Mouse (Mus musculus) spleen, embryonic (tissue): ENCODE measurements around the gene Ralgps1.

Source experiments
- CTCF ChIA-PET: fragments of 350-600 bp; sonication (Branson Sonifier 250); formaldehyde crosslinking; loops from one replicate; lab custom pipeline; 2022; lab: Charles Lee

The Ralgps1 gene

DNA sequence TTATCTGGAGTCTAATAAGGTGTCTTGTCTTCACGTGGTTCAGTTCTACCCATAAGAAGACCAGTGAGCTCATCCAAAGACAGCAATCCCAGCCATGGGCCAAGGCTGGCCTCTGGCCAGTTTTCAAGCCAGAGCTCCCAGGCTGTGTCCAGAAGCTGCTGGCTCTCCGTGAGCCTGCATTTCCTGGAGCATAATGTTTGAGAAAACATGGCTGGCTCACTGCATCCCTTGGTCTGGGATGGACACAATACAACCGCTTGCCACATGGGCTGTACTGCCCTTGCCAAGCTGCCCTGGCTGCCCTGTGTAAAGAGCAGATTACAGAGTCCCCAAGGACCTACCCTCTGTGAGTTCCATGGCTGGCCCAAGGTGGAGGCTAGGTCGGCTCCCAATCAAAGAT lies 88.4 kb downstream of the Ralgps1 start:
- CTCF ChIA-PET: no interaction called here

DNA sequence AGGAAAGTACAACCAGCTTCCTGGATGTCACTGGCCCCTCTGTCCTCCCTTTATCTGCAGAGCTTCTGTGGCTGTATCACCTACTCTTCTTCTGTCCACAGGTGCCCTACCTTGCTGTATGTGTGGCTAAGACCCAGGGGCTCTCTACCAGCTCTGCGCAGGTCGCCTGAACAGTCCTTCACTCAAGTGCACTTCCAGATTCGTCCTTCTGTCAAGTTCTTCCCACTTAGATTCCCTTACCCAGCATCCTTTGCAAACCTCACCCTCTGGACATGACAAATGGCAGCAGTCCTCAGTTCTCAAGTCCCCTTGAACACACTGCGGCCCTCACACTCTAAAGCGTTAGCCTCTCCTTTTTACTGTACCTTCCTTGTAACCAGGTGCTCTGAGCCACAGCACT lies 89.5 kb downstream of the Ralgps1 start:
- CTCF ChIA-PET: no interaction called here

DNA sequence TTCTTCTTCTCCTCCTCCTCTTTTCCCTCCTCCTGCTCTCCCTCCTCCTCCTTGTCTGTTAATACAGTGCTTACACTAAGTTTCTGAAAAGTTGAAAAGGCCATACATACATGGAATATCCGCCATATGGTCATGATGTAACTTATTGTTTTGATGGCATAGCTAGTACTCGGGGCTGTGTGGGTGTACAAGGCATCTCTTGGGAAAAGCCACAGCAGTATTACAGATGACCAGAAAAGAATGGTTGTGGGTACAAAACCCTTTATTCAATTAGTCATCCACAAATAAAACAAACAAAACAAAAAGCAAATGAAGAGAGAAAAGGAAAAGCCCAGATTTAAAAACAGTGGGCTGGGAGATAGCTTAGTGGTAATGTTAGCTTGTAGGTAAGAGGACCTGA lies 90.8 kb downstream of the Ralgps1 start:
- CTCF ChIA-PET: no interaction called here

DNA sequence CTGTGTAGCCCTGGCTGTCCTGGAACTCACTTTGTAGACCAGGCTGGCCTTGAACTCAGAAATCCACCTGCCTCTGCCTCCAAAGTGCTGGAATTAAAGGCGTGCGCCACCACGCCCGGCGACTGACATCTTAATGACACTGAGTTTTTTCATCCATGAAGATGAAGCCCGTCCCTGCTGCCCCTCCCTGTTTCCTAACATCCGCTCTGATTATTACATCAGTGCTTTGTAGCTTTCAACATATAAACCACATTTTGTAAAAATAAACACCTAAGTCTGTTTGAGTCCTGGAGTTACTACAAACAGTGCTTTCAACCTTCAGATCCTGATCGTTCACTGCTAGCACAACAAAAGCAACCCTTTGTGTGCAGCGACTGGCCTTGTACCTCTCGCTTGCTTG lies 91.5 kb downstream of the Ralgps1 start:
- CTCF ChIA-PET: no interaction called here

DNA sequence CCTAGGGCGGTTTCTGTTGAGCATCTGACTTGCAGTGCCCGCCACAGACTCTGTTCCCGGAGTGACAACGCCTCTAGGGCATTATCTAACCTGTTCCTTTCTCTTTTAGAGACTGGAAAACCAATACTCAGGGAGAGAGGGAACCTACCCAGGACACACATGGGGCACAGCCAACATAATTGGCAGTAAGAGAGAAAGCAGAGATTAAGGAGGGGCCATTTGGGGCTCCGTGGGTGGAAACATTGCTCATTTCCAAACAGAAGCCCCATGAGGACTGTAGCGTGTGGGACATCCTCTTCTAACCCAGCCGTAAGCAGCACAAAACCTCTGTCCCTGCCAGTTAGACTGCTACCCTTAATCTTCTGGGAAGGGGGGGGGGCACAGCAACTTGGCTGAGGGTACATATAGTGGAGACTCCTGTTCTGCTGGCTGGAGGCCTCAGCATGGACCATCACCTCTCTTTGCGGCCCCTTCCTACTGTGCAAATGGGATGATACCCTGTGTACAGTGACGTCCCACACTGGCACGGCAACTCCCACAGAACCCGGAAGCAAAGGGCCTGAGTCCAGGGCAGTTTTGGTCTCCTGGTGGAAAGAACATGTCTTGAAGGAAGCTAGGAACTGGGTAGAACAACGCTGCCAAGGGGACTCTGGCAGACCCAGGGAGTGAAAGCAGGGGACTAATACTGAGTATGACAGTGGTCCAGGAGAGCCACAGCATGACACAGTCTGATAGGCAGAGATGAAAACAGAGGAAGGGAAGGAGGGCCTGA lies 96.4 kb downstream of the Ralgps1 start:
- CTCF ChIA-PET: no interaction called here

DNA sequence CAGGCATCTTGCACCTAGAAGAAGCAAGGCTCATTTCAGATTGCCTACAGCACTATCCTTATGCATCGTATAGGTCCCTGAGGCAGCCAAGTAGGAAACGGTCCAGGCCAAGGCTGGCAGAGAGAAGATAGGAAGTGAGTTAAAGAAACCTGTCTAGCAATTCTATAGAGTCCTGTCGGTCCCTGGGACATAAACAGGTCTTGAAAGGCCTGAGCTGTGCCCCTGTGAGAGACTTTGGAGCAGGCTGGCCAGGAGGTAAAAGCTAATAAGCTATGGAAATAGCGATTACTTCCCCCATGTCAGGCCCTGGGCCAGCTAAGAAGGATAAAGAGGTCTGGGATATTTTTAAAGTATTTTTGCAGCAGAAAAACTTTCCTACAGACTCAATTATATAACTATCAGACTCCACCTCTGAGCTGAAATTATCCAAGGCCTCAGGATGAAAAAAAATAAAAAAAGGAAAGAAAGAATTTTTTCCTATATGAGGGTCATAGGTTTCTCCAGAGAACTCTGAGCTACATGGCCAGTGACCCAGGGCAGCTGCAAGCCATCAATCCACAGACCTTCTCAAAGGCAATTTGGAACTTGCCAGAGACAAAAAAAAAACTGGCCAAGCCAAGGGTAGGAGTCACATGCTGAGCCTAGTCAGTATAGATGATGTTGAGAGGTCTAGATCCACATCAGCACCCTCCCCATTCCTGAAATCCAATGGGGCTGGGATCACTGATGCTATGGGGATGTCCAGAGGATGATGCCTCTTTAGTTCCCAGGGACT lies 98.4 kb downstream of the Ralgps1 start:
- CTCF ChIA-PET: no interaction called here

DNA sequence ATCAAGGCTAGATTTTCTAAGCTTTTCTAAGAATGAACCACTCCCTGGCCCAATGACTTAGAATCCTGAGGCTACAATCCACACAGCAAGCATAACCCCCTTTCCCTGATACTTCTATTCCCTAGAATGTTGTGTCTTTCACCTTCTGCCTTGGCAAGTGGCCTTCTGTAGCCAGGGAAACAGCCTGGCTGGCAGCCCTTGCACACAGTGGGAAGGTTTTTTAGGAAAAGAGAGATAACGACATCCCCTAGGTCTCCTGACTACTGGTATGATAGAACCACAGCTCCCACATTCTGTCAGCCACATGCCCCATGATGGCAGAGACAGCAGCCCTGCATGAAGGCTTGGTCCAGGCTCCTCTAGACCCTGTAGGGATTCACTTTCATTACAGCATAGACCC lies 99.8 kb downstream of the Ralgps1 start:
- CTCF ChIA-PET: no interaction called here

DNA sequence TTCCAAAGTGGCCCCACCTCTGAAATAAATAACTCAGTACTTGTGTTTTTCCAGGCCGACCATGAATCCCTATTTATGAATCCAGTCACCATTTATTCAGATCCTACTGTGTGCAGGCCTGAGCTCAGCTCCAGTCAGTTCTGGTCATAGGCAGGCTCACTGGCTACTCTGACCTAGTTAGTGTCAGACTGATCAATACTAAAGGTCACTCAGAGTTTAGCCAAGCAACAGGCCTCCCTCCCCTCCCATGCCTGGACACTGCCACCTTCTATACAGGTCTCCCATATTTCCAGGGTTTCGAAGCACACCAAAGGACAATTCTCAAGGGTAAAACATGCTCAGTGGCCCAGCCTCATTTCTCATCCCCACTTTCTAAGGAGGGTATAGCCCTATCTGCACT lies 100.7 kb downstream of the Ralgps1 start:
- CTCF ChIA-PET: no interaction called here

DNA sequence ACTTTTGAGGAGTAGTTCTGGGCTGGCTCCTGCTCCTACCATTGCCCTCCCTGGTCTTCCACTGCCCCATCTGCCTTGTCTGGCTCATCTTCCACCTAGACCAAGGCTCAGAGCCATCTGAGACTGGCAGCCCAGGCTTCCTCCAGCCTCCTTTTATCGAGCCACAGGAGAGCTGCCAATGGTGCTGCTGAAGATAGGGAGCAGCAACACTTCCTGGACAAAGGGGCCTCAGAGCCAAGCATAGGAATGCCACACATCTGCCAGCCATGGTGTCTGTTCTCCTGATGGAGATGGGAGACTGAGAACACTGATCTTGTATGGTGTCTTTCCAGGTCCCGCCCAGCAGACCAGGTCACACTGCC lies 102.2 kb downstream of the Ralgps1 start:
- CTCF ChIA-PET: no interaction called here

DNA sequence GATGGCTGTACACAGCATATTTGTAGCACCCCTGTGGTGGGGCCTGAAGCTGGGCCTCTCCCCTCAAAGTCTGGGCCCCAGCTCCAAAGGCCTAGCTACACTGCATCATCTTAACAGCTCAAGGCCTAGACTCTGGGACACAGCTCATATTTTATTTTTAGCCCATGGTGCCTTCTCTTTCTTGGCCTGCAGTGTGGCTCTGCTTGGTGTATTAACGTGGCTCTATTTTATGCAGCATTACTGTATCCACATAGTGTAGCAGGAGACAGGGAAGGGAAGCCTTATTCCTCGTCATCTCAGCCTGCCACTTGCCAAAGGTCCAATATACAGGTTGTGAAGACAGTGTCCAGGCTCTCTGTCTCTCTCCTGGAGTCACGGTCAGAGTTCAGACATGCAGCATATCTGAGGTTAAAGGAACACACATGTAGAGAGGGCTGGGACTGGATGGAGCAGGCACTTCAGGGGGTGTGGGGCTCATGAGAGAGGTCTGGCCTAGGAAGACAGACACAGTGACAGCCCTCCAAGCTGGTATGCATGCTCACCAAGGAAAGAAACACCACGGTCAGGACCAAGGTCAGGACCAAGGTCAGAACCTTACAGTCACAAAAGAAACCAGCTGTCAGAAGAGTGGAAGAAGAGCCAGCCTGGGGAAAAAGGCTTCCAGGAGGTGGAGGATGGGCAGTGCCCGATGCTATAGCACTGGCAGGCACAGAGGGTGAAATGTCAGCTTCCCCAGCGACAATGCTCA lies 102.7 kb downstream of the Ralgps1 start:
- CTCF ChIA-PET: no interaction called here

DNA sequence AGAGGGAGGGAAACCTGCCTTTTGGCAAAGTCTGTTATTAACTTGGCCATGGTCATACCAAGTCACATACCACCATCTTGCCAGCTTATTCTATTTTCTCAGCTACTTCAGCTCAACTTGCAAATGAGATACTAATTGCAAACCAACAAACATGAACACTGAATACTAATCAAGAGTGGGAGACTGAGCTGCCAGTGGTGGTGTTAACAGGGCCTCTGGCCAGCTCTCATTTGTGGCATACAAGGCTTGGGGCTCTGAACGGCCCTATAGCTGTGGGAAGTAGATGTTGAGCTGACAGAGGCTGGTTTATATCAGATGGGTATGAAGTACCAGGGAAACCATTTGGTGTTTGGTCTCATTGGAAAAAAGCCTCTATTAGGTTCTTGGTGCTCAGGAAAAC lies 104.2 kb downstream of the Ralgps1 start:
- CTCF ChIA-PET: no interaction called here

DNA sequence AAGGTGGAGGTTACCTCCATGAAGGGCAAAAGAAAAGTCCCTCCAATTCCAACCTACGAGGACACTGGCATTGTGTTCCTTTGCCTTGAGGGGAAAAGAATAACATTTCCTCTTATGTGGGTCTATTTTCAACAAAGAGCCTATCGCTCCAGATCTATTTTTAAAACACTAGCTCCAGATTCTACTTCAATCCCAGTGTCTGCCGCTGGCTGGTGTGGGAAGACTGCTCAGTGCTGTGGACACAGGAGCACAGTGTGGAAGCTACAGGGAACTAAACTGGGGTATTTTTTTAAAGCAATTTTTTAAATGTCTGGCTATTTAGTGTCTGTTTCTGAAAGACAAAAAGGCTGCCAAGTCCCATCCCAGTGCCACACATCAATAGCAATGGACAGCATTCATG lies 105.5 kb downstream of the Ralgps1 start:
- CTCF ChIA-PET: no interaction called here

DNA sequence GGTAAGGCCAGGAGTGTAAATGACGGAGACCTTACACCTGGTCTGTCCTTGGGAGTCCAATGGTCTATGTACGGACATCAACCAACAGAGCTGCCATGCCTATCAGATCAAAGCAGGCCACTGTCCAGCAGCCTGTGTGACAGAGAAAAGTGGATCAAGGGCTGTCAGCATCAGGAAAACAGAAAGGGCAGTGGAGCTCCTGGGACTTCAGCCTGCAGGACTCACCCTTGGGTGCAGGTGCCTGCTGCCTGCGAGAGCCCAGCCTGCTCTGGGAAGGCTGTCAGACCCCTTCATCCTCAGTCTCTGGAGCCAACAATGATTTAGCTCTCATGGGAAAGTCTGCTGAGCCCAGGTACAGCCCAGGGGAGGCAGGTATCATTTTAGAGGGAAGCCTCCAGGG lies 109.8 kb downstream of the Ralgps1 start:
- CTCF ChIA-PET: no interaction called here

DNA sequence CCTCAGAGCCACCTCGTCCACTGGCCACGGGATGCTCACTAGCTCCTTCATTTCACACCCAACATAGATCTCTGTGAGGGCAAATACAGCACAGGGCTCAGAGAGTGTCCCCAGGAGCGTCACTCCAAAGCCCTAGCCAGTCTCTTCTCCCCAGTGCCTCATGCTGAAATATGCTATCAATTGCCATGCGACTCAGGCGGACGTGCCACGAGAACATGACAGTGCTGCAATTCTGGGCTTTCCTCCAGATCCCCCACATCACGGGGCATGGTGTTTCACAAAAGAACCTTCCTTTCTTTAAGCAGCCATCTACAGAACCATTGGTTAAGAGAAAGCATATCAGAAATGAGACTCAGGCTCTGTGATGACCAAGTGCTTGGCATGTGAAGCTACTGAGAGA lies 110.5 kb downstream of the Ralgps1 start:
- CTCF ChIA-PET: no interaction called here

DNA sequence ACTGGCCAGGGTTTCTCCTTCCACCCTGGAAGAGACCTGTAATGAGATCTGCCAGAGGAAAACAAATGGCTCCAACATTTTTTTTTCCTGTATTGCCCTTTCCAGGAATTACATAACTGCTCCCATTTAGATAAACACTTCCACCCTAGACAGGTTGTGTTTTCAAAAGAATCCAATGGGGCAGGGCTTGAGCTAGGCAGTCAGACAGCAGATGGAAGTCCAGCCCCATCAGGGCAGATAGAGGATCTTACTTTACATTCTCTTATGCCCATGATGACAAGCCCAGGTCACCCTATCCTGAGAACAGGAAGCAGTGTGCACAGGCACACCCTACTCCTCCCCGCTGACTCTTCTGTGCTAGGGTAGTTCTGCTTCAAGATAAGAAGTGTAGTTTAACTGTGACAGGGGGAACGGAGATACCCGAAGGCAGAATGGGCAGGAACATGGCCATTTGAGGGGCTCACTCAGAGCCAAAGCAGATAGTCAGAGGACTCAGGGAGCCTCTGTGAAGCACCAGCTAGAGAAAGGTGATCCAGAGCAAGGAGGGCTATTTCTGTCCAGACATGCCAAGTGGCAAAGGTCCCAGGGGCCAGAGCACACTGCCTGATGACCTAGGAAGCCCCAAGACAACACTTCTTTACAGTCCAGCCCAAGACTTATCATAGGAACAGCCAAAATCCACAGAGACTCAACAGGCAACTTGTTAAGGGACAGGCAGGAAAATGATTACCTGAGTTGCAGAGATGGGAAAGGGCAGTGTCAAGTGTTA lies 114.3 kb downstream of the Ralgps1 start:
- CTCF ChIA-PET: no interaction called here

DNA sequence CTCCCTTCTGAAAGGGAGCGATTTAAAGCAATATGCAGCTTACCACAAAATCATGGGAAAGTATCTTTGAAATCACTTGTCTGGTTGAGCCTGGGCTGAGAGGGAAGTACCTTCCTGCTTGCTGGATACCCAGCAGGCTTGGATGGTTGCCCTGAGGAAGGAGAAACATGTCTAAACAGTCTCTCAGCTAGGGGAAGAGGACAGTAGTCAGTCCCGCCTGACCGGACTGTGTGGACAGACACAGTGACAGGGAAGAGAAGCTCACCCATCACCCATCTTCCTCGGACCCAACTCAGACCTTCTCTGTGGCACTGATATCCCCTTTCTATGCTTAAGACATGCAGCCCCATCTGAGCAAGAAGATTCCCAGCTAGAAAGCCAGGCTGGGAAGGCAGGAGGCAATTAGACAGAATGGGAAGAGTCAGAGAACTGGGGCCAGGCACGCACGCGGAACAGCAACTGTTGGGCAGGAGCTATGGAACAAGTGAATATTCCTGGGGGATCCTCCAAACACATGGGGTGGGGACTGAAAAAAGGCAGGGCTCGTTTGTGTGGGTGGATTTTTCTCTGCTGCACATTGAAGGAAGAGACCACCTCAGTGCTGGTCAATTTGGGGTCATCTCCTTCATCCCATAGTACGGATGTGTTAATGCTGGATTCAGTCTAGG lies 116.8 kb downstream of the Ralgps1 start:
- CTCF ChIA-PET: no interaction called here

DNA sequence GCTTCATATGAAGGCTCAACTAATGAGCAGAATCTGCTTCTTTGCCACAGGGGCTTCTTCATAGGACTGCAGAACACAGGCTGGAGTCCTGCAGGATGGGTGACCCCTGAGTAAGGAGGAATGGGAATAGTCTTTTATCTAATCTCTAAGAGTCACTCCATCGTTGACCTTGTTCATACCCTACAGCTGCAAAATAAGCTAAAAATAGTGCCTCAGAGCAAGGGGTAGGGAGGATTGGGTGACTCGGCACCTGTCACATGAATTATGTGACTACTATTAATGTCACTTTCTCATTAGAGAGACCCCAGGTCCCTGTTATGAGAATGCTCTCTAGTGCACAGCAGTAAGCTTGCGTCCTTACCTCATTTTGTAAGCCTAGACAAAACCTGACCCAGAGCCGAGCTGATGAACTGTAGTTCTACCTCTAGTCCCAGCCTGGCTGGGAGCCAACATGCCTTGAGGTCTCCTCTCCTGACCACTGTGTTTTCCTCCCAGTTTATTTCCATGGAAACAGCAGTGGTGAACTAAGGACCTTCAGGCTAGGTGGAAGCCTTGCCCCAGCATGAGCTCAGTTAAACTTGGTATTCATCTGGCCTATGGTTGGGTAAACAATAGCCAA lies 117.6 kb downstream of the Ralgps1 start:
- CTCF ChIA-PET: no interaction called here

DNA sequence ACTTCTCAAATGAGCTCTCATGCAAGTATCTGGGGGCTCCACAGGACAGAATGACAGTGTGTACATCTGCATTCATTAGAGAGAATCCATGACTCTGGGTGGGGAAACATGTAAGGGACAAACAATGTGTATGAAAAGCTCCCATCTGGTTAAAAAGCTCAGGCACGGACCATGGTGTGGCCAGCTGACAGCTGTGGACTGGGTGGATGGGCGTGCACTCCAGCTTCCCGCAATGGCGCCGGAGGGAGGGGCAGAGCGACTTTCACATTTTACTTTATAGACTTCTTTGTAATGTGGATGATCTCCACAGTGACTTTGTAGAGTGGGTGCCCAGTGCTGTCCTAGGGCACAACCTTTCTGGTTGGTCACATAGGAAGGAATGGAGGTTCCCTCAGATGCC lies 118.5 kb downstream of the Ralgps1 start:
- CTCF ChIA-PET: no interaction called here

DNA sequence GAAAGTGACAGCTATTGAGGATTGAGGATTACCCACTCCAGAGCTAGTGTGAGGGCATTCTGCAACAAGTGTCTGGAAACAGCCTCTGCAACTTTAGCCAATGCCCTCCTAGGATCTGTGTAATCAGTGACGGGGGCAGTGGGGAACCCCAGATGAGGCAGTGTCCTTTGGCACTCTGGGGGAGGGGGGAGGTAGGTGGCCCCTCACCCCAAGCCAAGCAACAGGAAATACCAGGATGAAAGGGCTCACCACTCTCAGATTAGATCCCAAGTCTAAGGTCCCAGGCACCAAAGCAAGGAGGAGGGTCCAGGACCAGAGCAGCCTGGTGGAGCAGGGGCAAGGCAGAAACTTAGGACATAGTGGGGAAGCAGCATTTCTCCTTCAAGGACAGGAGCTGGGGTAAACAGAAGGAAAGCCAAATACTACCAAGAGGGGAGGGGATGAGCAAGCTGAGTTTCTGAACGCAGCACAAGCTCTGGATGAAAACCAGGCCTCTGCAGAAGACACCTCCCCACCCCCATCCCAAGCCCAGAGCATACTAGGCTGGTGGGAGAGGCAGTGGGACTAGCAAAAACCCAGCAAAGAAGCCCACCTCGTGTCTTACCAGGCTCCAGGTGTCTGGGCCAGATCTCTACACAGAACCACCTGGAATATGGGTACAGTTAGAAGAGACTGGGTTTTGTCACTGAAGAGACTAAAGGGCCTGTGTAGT lies 121.2 kb downstream of the Ralgps1 start:
- CTCF ChIA-PET: no interaction called here

DNA sequence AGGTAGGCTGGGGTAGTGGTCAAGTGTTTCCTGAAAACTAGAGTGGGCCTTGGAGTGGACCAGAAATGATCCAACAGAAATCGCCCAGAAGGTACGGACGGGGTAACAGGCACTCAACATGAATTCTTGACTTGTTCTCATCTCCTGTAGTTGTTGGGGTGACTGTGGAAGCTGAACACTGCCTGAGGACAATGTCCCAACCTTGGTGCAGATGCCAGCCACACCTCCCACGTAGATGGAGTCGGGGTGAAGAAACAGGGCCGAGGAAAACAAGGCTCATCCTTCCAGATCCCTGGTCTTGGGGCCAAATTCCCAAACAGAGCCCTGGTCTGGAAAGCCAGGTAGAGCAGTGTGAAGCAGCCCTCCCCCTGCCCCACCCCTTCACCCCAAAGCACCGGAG lies 122.7 kb downstream of the Ralgps1 start:
- CTCF ChIA-PET: no interaction called here
